Mouse (Mus musculus): ENCODE data around the gene Slc8a2. TPM values are rescaled to one million over a fixed set of nuclear protein-coding genes. Genes with fewer than 3 reads are reported as not detected.

The Slc8a2 gene
- polyA plus RNA-seq, 1 experiment from 2014 or later: 0.35 TPM

DNA sequence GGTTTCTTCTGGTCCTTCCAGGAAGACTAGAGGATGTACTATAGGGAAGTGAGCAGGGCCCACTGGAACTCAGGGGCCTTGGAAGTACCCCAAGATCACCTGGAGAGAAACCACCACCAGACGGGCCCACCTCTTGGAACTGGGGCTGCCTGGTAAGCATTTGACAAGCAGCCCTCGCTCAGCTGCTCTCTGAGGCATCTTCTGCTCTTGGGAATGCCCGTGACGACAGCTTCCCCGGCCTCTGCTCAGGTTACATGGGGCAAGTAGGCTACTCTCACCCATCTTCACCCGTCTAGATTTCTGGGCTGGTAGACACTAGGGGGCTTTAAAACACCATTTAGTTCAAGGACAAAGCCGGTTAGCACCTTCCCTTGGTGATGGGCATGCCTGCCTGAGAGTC, 28.5 kb upstream of the Slc8a2 start:
- peaks cover 11% of the 10 kb centered on the region for H3K4me1 ChIP-seq (ENCODE audit: control insufficient read depth, insufficient read depth, low read length)
- no peaks in the 10 kb centered on the region for H3K27me3 ChIP-seq (ENCODE audit: control insufficient read depth, insufficient read depth, low read length)
- no peaks in the 10 kb centered on the region for H3K9me3 ChIP-seq (ENCODE audit: control insufficient read depth, low read depth, low read length)
- ATAC-seq (ENCODE audit: insufficient number of reproducible peaks, insufficient read depth, low FRiP score, low read depth): no peak
- no peak overlapping the region for H3K27ac ChIP-seq (ENCODE audit: low read length)
- peaks cover 15% of the 10 kb centered on the region; the same call in 1 of the 2 replicates for H3K36me3 ChIP-seq (ENCODE audit: control insufficient read depth, insufficient read depth, low read length)
- no peak overlapping the region for H3K4me2 ChIP-seq (replicated peaks; ENCODE audit: low read depth, low read length)
- no peak overlapping the region for H3K9ac ChIP-seq (replicated peaks; ENCODE audit: low read depth, low read length)
- 78% methylated on average over 7 of the region's 7 CpGs for whole genome bisulfite sequencing
- H3K4me3 ChIP-seq (ENCODE audit: low read depth, low read length): no peak overlapping the region

DNA sequence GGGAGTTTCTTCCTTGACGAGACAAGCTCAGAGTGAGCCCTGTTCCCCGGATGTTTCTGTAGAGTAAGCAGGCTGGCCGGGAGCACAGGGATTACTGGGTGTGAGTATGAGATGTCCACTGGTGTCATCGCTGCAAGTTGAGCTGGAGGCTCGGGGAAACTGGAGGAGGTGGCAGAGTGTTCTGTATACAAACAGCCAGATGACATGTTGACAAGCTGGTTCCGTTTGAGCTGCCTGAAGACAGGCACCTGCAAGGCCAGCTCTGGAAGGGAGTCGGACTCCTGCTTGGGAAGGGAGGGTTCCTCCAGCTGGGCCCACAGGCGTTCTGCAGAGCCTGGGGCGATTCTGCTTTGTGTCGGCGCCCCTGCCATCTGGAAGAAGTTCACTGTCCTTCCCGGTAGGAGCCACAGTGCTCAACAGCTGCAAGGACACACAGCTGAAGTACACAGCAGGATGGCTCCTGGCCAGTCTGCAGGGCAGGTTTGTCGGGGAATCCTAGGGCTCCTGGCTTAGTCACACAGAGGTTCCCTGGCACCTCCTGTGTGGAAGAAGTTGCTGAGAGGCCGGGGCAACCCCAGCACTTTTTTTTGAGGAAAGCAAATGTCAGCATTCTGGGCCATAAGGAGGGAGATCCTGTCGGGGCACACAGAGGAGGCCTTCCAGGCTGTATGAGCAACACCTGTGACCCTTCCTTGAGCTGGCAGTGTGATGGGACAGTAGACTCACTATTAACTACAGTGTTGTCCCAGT, 27.7 kb upstream of the Slc8a2 start:
- no peak overlapping the region for H3K27ac ChIP-seq (ENCODE audit: low read length)
- no peak overlapping the region for H3K4me3 ChIP-seq (ENCODE audit: low read depth, low read length)
- 73% methylated on average over 15 of the region's 15 CpGs for WGBS
- H3K9ac ChIP-seq (replicated peaks; ENCODE audit: low read depth, low read length): no peak overlapping the region
- H3K9me3 ChIP-seq (ENCODE audit: control insufficient read depth, low read depth, low read length): no peaks in the 10 kb centered on the region
- ATAC-seq (ENCODE audit: insufficient number of reproducible peaks, insufficient read depth, low FRiP score, low read depth): no peak
- no peaks in the 10 kb centered on the region for H3K27me3 ChIP-seq (ENCODE audit: control insufficient read depth, insufficient read depth, low read length)
- peaks cover 11% of the 10 kb centered on the region for H3K4me1 ChIP-seq (ENCODE audit: control insufficient read depth, insufficient read depth, low read length)
- peaks cover 15% of the 10 kb centered on the region; the same call in 1 of the 2 replicates for H3K36me3 ChIP-seq (ENCODE audit: control insufficient read depth, insufficient read depth, low read length)
- no peak overlapping the region for H3K4me2 ChIP-seq (replicated peaks; ENCODE audit: low read depth, low read length)

DNA sequence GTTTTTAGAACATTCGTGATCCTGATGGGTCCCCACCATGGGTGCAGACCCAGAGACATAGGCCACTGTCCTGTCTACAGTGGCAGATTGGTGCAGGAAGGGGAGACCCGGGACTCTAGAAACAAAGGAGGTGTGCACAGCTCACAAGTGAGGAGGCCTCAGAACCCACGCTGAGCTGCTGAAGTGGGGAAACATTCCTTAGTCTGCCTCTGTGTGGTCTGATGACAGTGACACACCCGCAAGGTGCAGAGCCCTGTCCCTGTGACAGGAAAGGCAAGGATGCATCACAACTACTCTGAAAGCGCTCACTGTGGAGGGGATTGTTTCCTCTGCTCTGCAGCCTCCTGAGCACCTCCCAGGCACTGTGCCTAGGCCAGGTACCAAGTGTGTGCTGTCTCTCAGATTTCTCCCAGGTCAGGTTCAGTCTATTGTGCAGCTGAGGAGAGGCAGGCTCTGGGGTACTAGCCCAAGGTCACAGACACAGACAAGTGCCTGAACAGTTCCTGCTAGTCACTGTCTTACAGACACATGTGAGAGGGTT, 26.9 kb upstream of the Slc8a2 start:
- Histone ChIP-seq H3K27me3 (ENCODE audit: control insufficient read depth, insufficient read depth, low read length) (no peaks in the 10 kb centered on the region), H3K4me1 (ENCODE audit: control insufficient read depth, insufficient read depth, low read length) (peaks cover 11% of the 10 kb centered on the region), H3K9me3 (ENCODE audit: control insufficient read depth, low read depth, low read length) (no peaks in the 10 kb centered on the region), H3K27ac (ENCODE audit: low read length) (no peak overlapping the region), H3K4me3 (ENCODE audit: low read depth, low read length) (no peak overlapping the region), H3K4me2 (replicated peaks; ENCODE audit: low read depth, low read length) (no peak overlapping the region), H3K36me3 (ENCODE audit: control insufficient read depth, insufficient read depth, low read length) (peaks cover 20% of the 10 kb centered on the region; the same call in 1 of the 2 replicates), H3K9ac (replicated peaks; ENCODE audit: low read depth, low read length) (no peak overlapping the region)
- ATAC-seq (ENCODE audit: insufficient number of reproducible peaks, insufficient read depth, low FRiP score, low read depth): no peak
- WGBS: 81% methylated on average over 5 of the region's 5 CpGs

DNA sequence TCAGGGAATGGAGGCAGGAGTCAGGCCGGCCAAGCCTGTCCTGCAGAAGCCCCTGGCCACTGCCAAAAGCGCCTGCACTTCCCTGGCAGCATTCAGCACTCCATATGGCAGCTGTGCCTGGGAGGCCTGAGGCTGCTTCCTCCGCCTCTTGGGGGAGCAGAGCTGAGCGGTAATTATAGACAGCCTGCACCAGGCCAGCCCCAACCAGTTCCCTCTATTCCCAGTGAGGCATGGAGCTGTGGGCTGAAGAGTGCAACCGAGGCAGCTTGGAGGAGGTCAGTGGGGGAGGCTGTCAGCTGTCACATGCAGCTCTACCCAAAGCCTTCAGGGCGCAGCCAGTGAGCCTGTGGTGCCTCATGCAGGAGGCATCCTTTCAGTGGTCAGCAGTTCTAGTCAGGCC, 25.9 kb upstream of the Slc8a2 start:
- H3K4me2 ChIP-seq (replicated peaks; ENCODE audit: low read depth, low read length): no peak overlapping the region
- no peak overlapping the region for H3K4me3 ChIP-seq (ENCODE audit: low read depth, low read length)
- peaks cover 11% of the 10 kb centered on the region for H3K4me1 ChIP-seq (ENCODE audit: control insufficient read depth, insufficient read depth, low read length)
- peaks cover 30% of the 10 kb centered on the region for H3K36me3 ChIP-seq (ENCODE audit: control insufficient read depth, insufficient read depth, low read length)
- 79% methylated on average over 6 of the region's 6 CpGs for WGBS
- no peaks in the 10 kb centered on the region for H3K27me3 ChIP-seq (ENCODE audit: control insufficient read depth, insufficient read depth, low read length)
- H3K27ac ChIP-seq (ENCODE audit: low read length): no peak overlapping the region
- ATAC-seq (ENCODE audit: insufficient number of reproducible peaks, insufficient read depth, low FRiP score, low read depth): no peak
- H3K9ac ChIP-seq (replicated peaks; ENCODE audit: low read depth, low read length): no peak overlapping the region
- no peaks in the 10 kb centered on the region for H3K9me3 ChIP-seq (ENCODE audit: control insufficient read depth, low read depth, low read length)

DNA sequence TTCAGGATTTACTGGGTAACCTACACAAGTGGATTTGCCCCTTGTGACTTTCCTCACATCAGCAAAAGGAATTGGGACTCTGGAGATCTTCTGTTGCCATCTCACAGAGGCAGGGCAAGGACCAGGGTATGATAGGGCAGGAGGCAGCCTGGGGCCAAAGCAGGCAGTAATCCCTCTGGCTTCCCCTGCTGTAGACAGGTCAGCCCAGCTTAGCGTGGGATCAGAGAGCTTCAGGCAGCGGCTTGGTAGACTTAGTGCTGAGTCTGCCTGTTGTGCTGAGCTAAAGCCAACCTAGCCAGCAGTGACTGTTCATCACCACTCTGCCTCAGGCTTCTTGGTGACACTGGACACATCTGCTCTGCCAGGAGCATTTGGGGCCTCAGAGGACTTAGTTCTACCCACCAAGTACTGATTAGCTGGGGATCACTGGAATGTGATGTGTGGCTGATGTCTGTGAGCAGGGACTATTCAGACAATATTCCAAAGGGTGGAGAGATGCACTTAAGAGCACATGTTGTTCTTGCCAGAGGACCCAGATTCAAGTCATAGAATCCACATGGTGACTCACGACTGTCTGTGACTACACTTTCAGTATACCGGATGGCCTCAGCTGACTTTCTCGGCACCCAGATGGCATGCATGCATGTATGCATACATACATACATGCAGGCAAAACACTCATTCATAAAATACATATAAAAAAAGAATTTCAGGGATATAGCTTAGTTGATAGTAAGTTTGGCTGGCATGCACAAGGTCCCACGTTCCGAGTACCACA, 24.8 kb upstream of the Slc8a2 start:
- 94% methylated on average over 7 of the region's 7 CpGs for WGBS
- no peaks in the 10 kb centered on the region for H3K9me3 ChIP-seq (ENCODE audit: control insufficient read depth, low read depth, low read length)
- H3K9ac ChIP-seq (replicated peaks; ENCODE audit: low read depth, low read length): no peak overlapping the region
- no peak overlapping the region for H3K4me2 ChIP-seq (replicated peaks; ENCODE audit: low read depth, low read length)
- peaks cover 5% of the 10 kb centered on the region; the same call in 1 of the 2 replicates for H3K4me1 ChIP-seq (ENCODE audit: control insufficient read depth, insufficient read depth, low read length)
- no peak overlapping the region for H3K4me3 ChIP-seq (ENCODE audit: low read depth, low read length)
- H3K27ac ChIP-seq (ENCODE audit: low read length): no peak overlapping the region
- H3K27me3 ChIP-seq (ENCODE audit: control insufficient read depth, insufficient read depth, low read length): no peaks in the 10 kb centered on the region
- peaks cover 41% of the 10 kb centered on the region for H3K36me3 ChIP-seq (ENCODE audit: control insufficient read depth, insufficient read depth, low read length)
- no peak for ATAC-seq (ENCODE audit: insufficient number of reproducible peaks, insufficient read depth, low FRiP score, low read depth)

DNA sequence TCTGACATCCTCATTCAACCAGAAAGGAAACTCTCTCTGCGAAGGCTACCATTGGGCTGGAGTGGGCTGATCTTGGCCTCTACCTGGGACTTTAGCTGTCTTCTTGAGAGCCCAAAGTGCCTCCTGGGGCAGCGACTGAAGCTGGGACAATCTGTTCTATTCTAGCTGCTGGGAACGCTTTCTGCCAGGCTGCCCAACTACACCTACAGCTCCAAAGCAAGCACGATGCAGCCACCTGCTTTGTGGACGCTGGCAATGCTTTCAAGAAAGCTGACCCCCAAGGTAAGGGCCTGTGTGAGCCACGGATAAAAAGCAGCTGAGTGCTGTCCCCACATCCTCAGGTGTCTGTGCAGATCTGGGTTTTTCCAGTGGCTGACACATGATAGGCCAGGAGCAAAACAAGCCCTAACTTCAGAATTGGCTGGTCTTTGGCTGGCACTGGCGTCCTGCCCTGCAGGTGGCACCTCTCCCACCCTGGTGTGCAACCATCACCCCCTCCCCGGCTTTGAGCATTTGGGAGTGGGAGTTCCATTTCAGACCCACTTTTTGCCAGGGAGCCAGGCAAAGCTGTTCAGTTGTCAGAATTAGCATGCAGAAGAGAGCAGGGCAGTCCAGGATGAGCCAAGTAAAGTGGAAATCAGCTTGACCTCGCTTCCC, 20.6 kb upstream of the Slc8a2 start:
- Histone ChIP-seq H3K27me3 (ENCODE audit: control insufficient read depth, insufficient read depth, low read length) (no peaks in the 10 kb centered on the region), H3K4me2 (replicated peaks; ENCODE audit: low read depth, low read length) (no peak overlapping the region), H3K36me3 (ENCODE audit: control insufficient read depth, insufficient read depth, low read length) (peaks cover 74% of the 10 kb centered on the region), H3K9ac (replicated peaks; ENCODE audit: low read depth, low read length) (no peak overlapping the region), H3K4me3 (ENCODE audit: low read depth, low read length) (no peak overlapping the region), H3K27ac (ENCODE audit: low read length) (no peak overlapping the region), H3K9me3 (ENCODE audit: control insufficient read depth, low read depth, low read length) (no peaks in the 10 kb centered on the region), H3K4me1 (ENCODE audit: control insufficient read depth, insufficient read depth, low read length) (no peaks in the 10 kb centered on the region)
- no peak for ATAC-seq (ENCODE audit: insufficient number of reproducible peaks, insufficient read depth, low FRiP score, low read depth)
- 89% methylated on average over 9 of the region's 9 CpGs for WGBS

DNA sequence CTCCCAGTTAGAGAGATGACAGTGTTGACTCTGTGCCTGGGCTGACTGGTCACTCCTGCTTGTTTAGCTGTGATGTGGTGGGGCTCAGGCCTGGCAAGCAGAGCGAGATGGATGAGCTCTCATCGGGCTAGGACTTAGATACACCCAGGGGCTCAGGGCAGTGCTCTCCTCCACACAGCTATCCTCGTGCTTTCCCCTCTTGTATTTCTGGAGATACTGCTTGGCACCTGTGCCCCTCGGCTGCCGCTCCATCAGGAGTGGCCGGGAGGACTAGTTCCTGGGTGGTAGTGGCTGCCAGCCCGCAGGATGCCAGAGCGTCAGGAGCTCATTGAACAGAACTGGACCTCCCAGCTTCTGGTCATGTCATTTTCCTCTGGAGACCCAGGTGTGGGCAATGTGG, 19.5 kb upstream of the Slc8a2 start:
- no peak for ATAC-seq (ENCODE audit: insufficient number of reproducible peaks, insufficient read depth, low FRiP score, low read depth)
- Histone ChIP-seq H3K4me3 (ENCODE audit: low read depth, low read length) (no peak overlapping the region), H3K27me3 (ENCODE audit: control insufficient read depth, insufficient read depth, low read length) (no peaks in the 10 kb centered on the region), H3K9me3 (ENCODE audit: control insufficient read depth, low read depth, low read length) (no peaks in the 10 kb centered on the region), H3K4me2 (replicated peaks; ENCODE audit: low read depth, low read length) (no peak overlapping the region), H3K9ac (replicated peaks; ENCODE audit: low read depth, low read length) (no peak overlapping the region), H3K36me3 (ENCODE audit: control insufficient read depth, insufficient read depth, low read length) (peaks cover 82% of the 10 kb centered on the region), H3K4me1 (ENCODE audit: control insufficient read depth, insufficient read depth, low read length) (no peaks in the 10 kb centered on the region), H3K27ac (ENCODE audit: low read length) (no peak overlapping the region)
- WGBS: 87% methylated on average over 8 of the region's 8 CpGs

DNA sequence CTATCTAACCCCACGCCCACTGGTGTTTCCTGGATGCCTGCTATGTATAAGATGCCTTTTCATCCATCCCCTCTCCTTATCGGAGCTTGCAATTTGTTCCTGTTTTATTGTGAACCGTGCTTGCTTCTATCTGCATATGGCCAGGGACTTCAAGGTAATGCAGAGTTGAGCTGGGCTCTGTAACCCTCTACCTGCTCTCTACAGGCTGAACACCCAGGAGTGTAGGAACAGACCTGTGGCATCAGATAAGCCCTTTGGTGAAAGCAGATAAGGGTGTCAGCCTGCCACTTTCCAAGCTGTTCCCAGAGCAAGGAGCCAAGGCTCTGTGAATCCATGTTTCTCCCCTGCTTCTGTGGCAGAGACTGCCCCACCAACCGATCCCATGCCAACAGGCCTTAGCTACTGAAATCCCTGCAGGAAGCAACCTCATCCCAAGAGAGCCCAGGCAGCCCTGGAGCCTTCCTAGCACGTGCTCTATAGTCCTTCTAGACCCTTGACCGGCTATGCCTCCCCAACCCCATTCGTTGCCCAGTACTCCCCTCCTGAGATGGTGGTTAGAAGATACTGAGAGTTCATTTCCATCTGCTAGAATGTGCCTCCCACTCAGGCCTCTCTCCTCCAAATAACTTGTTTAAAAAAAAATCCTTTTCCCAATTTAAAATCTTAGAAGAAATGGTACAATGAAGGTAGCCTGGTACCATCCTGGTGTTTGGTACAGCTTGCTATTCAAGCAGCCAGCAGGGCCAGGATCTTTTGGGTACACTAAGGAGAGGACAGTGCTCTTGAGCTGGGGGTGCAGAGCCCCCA, 18.1 kb upstream of the Slc8a2 start:
- H3K4me2 ChIP-seq (replicated peaks; ENCODE audit: low read depth, low read length): no peak overlapping the region
- no peaks in the 10 kb centered on the region for H3K27me3 ChIP-seq (ENCODE audit: control insufficient read depth, insufficient read depth, low read length)
- H3K36me3 ChIP-seq (ENCODE audit: control insufficient read depth, insufficient read depth, low read length): peaks cover 89% of the 10 kb centered on the region
- H3K9me3 ChIP-seq (ENCODE audit: control insufficient read depth, low read depth, low read length): no peaks in the 10 kb centered on the region
- no peak overlapping the region for H3K4me3 ChIP-seq (ENCODE audit: low read depth, low read length)
- no peak overlapping the region for H3K9ac ChIP-seq (replicated peaks; ENCODE audit: low read depth, low read length)
- no peaks in the 10 kb centered on the region for H3K4me1 ChIP-seq (ENCODE audit: control insufficient read depth, insufficient read depth, low read length)
- ATAC-seq (ENCODE audit: insufficient number of reproducible peaks, insufficient read depth, low FRiP score, low read depth): no peak
- 92% methylated on average over 7 of the region's 7 CpGs for WGBS
- no peak overlapping the region for H3K27ac ChIP-seq (ENCODE audit: low read length)
